Mouse (Mus musculus) right cerebral cortex, postnatal 10 days (tissue): ENCODE data around the gene Jak2.

ENCODE experiments used
- DNase-seq, 2 experiments: peaks; one replicate each; pipeline ENCODE4 v3.0.0; 2021; ENCODE audit warnings: low spot score in 2 of 2

The Jak2 gene

DNA sequence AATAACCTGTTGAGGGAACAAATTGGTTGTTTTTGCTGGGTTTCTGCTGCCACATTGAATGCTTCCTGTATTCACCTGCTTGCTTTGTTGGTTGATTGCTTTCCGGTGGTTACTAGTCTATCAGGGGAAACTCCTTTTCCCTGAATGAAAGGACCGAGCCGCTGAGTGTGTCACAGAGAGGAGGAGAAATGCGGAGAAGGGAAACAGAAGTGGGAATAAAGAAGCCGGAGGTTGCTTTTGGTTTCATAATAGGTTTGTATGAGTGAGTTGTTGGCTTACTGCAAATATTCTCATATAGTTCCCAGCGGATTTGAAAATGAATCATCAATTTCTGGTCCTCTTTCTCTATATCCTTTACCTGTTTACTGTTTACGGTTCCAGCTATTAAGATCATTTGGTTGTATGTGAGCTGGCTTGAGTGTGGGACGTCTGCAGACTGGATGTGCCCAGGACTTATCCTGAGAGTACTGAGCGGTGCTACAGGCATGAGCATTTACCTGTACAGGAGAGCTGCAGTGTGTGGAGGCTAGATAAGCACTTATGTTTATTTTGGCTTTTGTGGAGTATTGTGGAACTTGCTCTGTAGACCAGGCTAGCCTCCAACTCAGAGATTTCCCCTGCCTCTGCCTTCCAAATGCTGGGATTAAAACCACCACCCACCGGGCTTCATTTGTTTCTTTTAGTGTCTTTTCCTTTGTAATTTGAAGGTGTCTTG lies 1.4 kb downstream of the Jak2 start:
- no peak for DNase-seq

DNA sequence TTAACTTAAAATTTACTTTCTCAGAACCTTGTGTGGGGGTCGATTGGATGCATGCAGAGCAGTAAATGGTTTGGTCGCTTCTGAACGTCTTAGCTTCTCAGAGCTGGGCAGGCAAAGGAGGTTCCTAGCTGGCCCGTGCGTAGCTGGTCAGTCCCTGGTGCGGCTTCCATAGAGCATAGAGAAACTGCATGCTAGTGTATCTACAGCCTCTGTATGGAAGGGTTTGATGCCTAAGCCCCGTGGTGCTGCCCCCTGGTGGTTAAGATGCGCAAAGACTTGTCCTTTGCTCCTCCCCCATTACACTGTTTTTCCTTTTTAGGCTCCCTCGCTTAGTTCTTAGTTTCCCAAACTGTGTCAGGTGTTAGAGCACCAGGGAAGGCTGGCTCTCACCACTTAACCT lies 2.1 kb downstream of the Jak2 start:
- DNase-seq: peak; percentile 86 to 89

DNA sequence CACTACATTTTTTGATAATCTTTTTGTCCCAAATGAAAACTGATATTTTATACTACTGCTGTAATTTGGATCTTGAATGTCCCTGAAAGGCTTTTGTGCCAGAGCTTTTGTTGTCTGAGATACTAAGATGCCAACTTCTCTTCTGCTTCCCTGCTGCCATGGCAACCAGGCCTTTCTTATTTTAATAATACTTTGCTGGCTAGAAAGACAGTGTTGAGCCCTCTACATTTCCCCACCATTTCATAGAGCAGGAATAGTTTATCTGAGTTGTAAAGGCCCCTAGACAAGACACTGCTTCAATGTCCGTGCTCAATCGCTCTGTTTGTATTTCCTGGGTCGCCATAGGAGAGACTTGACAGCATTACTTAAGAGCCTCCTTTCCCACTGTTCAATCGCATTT lies 3.0 kb downstream of the Jak2 start:
- DNase-seq: peak; percentile 61

DNA sequence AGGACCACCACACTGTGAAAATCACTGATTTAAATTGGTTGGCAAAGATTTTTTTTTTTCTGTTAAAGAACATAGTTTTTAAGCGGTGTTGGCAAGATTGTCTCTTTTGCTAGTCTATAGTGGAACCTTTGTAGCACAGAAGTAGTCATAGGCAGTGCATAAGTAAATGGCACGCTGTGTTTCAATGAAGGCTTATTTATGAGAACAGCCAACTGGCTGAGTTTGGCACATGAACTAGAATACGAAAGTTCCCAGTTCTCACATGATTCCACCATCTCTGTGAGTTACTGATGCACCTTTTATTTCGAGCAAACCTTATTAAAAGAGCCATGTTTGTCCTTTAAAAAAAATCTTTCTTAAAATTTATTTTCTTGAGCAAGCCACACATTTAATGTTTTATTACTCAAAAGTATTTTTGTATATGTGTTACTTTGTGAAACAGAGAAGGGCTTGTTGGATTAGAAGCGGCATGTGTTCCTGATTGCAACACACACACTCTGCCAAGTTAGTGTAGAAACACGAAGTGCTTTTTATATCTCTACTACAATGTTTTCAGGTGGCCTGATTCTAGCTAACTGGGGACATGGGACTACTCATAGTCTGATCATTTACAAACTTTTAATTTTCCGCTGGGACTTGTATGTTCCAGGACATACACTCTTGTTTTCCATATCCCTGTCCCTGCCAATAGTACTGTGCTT lies 3.8 kb downstream of the Jak2 start:
- no peak for DNase-seq

DNA sequence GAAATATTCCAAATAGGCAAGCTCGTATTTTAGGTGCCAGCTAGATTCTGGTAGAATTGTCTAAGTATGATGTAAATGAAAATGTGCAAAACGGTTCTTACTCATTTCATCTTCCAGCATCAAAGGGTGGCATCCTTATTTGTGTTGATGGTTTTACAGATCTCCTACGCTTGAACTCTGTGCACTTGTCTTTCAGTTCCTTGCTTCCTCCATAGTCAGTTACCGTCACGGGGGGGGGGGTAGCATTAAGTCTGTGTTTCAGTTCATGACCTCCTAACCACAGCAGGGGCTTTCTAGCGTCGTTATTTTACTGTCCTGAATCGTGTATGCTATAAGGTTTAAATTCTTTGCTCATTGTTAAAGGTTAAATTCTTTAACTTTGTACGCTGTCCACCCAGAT lies 10.0 kb downstream of the Jak2 start:
- DNase-seq: no peak

DNA sequence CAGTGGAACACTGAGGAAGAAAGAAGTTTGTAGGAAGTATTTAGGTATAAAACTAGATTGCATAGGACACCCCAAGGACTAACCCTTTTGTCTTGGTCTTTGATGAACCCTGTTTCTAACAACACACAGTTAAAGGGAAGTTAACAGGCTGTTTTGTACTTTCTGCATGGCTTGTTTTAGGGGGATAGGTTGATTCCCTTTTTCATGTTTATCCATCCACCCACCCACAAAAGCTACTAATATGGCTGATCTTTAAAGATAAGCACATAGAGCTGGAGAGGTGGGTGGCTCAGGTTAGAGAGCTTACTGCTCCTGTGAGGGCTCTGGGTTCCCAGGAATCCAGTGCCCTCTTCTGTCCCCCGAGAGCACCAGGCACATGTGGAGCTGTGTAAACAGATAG lies 11.9 kb downstream of the Jak2 start:
- DNase-seq: no peak

DNA sequence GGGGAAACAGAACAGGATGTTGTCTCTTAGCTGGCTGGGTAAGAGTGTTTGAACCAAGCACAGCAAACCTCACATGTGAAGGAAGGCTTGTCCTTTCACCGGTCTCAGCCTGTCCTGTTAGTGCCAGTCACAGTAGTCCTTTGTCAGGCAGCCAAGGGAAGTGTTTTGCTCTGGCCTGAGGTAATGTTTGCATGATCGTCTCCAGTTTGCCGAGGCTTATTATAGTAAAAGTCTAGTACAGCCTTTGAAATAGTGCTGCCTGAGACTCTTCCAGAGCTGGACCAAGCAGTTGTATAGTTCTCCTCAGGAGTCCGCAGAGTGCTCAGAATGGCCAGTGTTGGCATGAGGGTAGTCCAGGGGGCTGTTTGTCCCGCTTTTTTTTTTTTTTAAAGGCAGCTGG lies 13.9 kb downstream of the Jak2 start:
- DNase-seq: peak; percentile 67 to 74

DNA sequence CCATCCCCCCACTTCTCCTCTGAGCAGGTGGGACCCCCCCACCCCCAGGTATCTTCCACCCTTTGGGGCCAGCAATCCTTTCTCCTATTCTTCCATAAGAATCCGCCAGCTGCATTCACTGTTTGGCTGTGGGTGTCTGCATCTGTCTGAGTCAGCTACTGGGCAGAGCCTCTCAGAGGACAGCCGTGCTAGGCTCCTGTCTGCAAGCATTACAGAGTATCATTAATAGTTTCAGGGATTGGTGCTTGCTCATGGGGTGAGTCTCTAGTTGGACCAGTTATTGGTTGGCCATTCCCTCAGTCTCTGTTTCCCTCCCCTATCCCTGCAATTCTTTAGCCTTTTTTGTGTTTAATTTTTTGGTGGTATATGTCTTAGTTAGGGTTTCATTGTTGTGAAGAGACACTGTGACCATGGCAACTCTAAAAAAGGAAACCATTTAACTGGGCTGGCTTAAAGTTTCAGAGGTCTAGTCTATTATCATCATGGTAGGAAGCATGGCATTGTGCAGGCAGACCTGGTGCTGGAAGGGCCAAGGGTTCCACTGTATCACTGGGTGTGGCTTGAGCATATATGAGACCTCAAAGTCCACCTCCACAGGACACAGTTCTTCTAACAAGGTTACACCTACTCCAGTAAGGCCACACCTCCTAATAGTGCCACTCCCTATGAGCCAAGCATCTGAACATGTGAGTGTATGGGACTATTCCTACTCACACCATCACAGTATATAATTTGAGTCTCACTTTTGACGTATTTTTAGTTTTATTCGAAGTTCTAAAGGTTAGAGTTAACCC lies 15.6 kb downstream of the Jak2 start:
- DNase-seq: no peak

DNA sequence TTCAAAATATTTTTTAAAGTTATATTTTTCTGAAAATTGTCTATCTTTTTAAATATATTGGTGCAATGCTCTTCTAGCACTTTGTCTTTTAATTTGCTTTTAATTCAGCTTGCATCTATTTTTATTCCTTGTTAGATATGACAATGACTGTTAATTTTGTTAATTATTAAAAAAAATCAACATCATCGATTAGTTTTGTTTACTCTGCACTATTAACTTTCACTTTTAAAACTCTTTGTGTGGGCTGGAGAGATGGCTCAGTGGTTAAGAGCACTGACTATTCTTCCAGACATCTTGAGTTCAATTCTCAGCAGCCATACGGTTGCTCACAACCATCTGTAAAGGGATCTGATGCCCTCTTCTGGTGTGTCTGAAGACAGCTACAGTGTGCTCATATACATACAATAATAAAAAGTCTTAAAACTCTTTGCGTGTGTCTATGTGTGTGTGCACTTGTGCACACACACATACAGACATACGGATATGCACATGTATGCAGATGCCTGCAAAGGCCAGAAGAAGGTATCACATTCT lies 17.2 kb downstream of the Jak2 start:
- DNase-seq: no peak

DNA sequence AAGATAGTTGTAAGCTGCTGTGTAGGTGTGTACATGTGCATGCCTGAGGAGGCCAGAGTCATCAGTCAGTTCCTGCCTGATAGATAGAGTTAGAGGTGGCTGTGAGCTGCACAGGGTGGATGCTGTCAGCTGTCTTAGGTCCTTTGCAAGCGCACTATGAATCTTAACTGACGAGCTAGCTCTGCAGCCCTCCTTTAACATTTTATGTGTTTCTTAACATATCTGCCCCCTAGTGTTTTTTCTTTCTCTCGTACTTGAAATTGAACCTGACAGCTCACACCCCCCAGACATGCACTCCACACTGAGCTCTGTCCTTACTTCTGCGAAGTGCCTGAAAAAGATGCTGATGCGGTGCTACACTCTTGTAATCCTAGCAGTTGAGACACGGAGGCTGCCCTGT lies 18.6 kb downstream of the Jak2 start:
- no peak for DNase-seq

DNA sequence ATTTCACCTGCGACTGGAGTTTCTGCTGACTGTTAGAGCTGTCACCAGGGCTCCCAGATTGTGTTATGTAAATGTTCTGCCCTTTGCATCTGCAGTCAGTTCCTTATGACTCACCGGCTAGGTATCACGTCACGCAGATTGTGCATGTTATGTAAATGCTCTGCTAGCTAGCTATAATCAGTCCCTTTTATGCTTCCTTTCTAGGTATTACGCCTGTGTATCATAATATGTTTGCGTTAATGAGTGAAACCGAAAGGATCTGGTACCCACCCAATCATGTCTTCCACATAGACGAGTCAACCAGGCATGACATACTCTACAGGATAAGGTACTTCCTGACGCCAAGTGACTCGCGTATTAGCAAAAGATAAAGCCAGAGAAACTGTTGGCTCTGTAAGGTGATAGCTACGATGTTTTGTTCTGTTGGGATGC lies 19.5 kb downstream of the Jak2 start:
- DNase-seq: peak in 1 of 2 experiments; percentile 21

DNA sequence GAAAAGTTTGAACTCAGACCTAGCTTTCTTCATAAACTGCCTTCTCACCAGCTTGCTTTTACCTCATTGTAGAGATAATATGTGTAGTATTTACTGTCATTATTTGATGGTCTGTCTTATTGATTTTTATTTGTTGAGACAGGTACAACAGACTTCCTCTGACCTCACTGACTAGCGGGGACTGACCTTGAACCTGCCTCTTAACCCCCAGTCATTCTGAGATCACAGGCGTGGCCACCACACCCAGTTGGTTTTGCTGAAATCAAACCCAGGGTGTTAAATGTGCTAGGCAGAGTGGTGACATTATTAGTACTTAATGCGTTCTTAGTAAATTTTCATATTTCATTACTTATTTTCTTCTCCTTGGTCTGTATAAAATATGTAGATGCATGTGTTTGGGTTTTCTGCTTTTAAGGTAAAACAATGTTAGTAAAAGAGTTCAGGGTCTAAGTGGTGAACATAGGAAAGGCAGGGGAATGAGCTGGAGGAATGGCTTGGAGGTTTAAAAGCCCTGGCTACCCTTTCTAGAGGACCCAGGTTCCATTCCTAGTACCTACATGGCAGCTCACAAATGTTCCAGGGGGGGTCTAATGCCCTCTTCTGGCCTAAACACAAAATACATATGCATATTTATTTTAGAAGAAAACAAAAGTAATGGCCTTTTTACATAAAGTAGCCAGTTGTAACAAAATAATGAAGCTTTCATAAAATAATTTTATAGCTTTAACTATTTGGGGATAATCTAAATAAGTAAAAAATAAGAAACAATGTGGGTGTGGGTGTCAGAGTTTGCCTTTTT lies 20.6 kb downstream of the Jak2 start:
- peak in 1 of 2 experiments; percentile 14 for DNase-seq

DNA sequence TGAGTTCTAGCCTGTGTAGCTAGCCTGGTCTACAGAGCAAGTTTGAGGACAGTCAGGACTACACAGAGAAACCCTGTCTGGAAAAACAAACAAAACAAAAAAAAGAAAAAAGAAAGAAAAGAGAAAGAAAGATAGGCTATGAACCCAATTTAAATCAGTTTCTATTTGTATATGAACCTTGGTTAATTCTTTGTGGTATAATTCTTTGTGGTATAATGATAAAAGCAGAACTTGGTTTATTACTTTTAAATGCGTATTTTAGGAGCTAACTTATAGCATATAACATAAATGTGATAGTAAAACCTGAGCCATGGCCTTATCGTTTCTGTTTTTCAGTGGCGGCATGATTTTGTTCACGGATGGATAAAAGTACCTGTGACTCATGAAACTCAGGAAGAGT lies 24.8 kb downstream of the Jak2 start:
- DNase-seq: no peak

DNA sequence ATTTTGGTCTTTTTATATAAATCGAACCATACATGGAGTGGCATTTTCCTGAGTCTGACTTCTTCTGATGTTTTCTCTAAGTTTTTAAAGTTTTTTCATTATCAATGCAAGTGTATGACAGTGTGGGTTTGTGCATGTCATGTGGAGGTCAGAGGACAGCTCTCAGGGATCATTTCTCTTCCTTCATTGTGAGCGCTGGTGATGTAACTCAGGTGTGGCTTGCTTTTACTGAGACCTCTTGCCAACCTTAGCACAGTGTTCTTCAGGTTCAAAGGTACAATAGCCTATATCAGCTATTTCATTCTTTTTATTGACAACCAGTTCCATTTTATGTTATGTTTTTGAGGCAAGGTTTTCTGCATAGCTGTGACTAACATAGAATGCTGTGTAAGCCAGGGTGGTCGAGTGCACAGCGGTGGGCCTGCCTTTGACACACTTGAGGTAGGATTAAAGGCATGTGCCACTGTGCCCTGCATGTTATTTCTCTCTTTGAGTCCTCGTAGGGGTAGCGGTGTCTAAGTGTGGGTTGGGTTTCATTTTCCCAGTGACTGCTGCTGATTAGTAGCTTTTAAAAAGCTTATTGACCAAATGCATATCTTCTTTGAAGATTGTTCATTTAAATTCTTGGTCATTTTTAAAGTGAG lies 27.4 kb downstream of the Jak2 start:
- no peak for DNase-seq

DNA sequence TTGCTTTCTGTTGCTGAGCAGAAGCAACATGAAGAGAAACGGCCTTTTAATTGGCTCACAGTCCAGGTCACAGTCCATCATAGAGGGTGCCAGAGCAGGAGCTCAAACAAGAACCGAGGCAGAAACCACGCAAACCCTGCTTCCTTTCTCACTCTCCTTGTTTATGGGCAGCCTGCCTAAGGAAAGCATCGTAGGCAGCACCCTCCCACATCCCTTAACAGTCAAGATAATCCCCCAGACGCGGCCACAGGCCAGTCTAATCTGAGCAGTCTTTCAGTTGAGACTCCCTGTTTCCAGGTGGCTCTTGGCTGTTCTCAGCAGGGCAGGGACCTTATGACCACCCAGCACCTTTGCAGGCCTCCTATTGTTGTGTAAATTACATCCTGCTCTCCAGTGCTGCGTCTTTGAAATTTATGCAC lies 33.8 kb downstream of the Jak2 start:
- peak; percentile 37 to 48 for DNase-seq

DNA sequence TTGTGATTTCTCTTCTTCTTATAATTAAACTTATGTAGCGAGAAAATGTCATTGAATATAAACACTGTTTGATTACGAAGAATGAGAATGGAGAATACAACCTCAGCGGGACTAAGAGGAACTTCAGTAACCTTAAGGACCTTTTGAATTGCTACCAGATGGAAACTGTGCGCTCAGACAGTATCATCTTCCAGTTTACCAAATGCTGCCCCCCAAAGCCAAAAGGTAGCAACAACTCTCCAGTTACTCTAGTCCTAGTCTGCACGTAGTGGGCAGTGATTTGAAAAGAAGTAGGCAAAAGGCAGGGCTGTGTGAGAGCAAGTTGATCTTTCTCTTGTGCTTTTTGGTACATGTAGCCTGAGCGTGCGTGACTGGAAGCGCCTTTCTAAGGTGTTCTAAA lies 36.2 kb downstream of the Jak2 start:
- DNase-seq: no peak

DNA sequence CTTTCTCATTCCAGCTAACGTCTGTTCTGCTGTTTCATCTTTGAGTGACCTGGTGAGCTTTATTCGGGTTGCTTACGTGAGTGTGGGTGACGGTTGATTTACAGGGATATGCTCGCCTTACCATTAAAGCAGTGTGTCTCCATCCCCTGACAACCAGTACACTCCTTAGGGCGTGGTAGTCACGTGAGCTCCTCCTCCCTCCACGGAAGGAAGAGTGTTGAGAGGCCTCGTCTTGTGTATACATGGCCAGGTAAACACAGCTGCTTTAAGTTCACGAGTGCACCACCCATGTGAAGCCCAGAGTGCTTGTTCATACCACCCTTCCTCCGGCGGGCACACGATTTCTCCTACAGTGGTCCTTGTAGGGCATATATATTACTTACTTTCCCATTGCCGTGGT lies 39.9 kb downstream of the Jak2 start:
- no peak for DNase-seq

DNA sequence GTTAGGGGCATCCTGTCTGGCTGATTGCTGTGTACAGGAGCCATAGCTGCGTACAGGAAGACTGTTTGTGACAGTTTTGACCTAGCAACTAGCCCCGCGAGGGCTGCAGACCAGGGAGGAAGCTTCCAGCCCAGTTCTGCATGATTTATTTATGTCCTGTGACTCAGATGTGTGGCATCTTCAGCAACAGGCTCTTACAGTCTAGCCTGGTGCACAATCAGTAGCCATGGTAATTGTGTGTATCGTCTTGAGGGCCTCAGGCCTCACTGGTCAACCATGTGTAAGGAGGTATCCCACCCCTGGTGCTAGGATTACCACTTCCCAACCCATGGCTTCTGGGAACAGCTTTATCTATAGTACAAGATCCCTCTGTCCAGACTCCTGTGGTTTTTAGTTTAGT lies 40.9 kb downstream of the Jak2 start:
- no peak for DNase-seq

DNA sequence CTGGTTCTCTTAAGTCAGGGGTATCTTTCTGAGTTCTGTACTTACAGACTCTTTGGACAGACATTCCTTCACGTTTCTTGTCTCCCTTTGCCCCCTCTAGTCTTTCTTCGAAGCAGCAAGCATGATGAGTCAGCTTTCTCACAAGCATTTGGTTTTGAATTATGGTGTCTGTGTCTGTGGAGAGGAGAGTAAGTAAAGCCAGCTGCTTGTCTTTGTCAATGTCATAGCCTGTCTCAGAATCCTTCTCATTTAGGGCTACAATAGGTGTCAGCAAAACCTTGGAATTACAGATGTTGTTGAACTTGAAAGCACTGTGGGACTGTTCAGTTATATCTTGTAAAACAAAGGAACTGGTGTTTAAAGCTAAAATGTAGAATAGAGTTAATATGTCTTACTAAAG lies 43.1 kb downstream of the Jak2 start:
- no peak for DNase-seq

DNA sequence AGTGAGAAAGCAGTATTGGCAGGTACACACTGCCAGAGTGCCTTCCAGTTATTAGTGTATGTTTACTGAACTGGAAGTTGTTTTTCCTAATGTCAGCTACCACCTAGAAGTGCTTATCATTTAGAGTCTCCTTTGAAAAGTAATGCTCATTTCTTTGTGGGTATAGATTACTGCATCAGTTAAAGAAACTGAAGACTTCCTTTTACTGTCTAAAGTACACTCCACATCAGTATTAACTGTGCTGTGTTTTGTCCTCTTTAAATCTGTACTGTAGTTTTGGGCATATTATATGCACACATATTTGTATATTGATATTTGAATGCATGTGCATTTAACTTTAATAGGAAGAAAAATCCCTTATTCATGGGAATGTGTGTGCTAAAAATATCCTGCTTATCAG lies 44.5 kb downstream of the Jak2 start:
- no peak for DNase-seq

DNA sequence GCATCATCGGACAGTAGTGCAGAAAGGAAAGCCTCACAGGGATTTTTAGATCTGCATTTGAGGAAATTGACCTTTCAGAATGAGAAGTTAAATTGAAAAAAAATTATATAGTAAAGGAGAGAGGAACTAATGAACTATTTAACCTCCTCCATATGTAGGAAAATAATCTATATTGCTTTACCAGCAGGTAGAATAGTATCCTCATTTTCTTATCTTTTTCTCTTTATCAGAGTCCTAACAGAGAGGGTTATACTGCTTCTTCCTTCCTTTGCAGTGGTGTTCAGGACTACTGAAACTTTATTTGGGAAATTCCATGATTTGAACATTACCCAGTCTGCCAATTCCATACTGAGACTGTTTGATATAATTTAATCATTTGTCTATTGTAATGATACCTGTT lies 45.7 kb downstream of the Jak2 start:
- no peak for DNase-seq
